Mouse (Mus musculus): ENCODE measurements around the gene Clcn2. TPM values are rescaled to one million over a fixed set of nuclear protein-coding genes. Genes with fewer than 3 reads are reported as not detected.

Gene Clcn2
- total and polyA plus RNA-seq, 2 experiments from 2014 or later, result 1.4 to 16.9 TPM

- no peak for TF ChIP-seq EP300 (IDR thresholded peaks at IDR 0.05; ENCODE audit: low read depth)
- TF ChIP-seq CTCF (IDR thresholded peaks at IDR 0.05; ENCODE audit: low read depth), result no peak
- no peaks in the 10 kb centered on the region for H3K36me3 ChIP-seq (replicated peaks; ENCODE audit: control insufficient read depth, insufficient read depth, low read length)
- ATAC-seq (ENCODE audit: insufficient read depth, low read depth) (no peak), DNase-seq (ENCODE audit: low spot score) (no peak)
- no peak overlapping the region for H3K4me3 ChIP-seq (ENCODE audit: low read depth, low read length)
- no peaks in the 10 kb centered on the region for H3K27me3 ChIP-seq (ENCODE audit: control insufficient read depth, insufficient read depth, low read length)
- H3K9ac ChIP-seq (replicated peaks; ENCODE audit: low read depth, low read length), result no peak overlapping the region
- 40% methylated on average over 8 of the region's 8 CpGs for WGBS
- no peaks in the 10 kb centered on the region for H3K4me1 ChIP-seq (ENCODE audit: control insufficient read depth, insufficient read depth)
- H3K27ac ChIP-seq (ENCODE audit: low read depth), result no peak overlapping the region
- H3K9me3 ChIP-seq (replicated peaks; ENCODE audit: control insufficient read depth, low read length), result no peaks in the 10 kb centered on the region
- H3K4me2 ChIP-seq (ENCODE audit: low read depth, low read length), result no peak overlapping the region
Observed at GRCm38 (mm10) chr16:20750518-20750917, 33.0 kb upstream of the Clcn2 start.

- no peak overlapping the region for H3K4me3 ChIP-seq (ENCODE audit: low read depth, low read length)
- no peaks in the 10 kb centered on the region for H3K4me1 ChIP-seq (ENCODE audit: control insufficient read depth, insufficient read depth)
- ATAC-seq (ENCODE audit: insufficient read depth, low read depth) (no peak), DNase-seq (ENCODE audit: low spot score) (peak; percentile 25)
- no peaks in the 10 kb centered on the region for H3K36me3 ChIP-seq (replicated peaks; ENCODE audit: control insufficient read depth, insufficient read depth, low read length)
- no peak overlapping the region for H3K27ac ChIP-seq (ENCODE audit: low read depth)
- no peak overlapping the region for H3K9ac ChIP-seq (replicated peaks; ENCODE audit: low read depth, low read length)
- no peaks in the 10 kb centered on the region for H3K9me3 ChIP-seq (replicated peaks; ENCODE audit: control insufficient read depth, low read length)
- H3K4me2 ChIP-seq (ENCODE audit: low read depth, low read length), result no peak overlapping the region
- WGBS, result 61% methylated on average over 6 of the region's 6 CpGs
- TF ChIP-seq EP300 (IDR thresholded peaks at IDR 0.05; ENCODE audit: low read depth), result no peak
- TF ChIP-seq CTCF (IDR thresholded peaks at IDR 0.05; ENCODE audit: low read depth), result no peak
- no peaks in the 10 kb centered on the region for H3K27me3 ChIP-seq (ENCODE audit: control insufficient read depth, insufficient read depth, low read length)
Observed at GRCm38 (mm10) chr16:20746641-20747040, 29.1 kb upstream of the Clcn2 start.

- Histone ChIP-seq H3K9me3 (replicated peaks; ENCODE audit: control insufficient read depth, low read length) (no peaks in the 10 kb centered on the region), H3K27ac (ENCODE audit: low read depth) (no peak overlapping the region), H3K4me3 (ENCODE audit: low read depth, low read length) (no peak overlapping the region), H3K4me1 (ENCODE audit: control insufficient read depth, insufficient read depth) (no peaks in the 10 kb centered on the region), H3K27me3 (ENCODE audit: control insufficient read depth, insufficient read depth, low read length) (peaks cover 26% of the 10 kb centered on the region), H3K36me3 (replicated peaks; ENCODE audit: control insufficient read depth, insufficient read depth, low read length) (no peaks in the 10 kb centered on the region), H3K9ac (replicated peaks; ENCODE audit: low read depth, low read length) (no peak overlapping the region), H3K4me2 (ENCODE audit: low read depth, low read length) (no peak overlapping the region)
- DNase-seq (ENCODE audit: low spot score) (no peak), ATAC-seq (ENCODE audit: insufficient read depth, low read depth) (no peak)
- WGBS, result 89% methylated on average over 9 of the region's 9 CpGs
- TF ChIP-seq EP300 (IDR thresholded peaks at IDR 0.05; ENCODE audit: low read depth) (no peak), CTCF (IDR thresholded peaks at IDR 0.05; ENCODE audit: low read depth) (no peak)
Observed at GRCm38 (mm10) chr16:20739845-20740244, 22.3 kb upstream of the Clcn2 start.

GRCm38 (mm10) chr16:20736823-20737222 lies 19.3 kb upstream of the Clcn2 start:
- Histone ChIP-seq H3K4me1 (ENCODE audit: control insufficient read depth, insufficient read depth) (peaks cover 10% of the 10 kb centered on the region; the same call in 1 of the 2 replicates), H3K4me2 (ENCODE audit: low read depth, low read length) (no peak overlapping the region), H3K27me3 (ENCODE audit: control insufficient read depth, insufficient read depth, low read length) (peaks cover 56% of the 10 kb centered on the region), H3K9ac (replicated peaks; ENCODE audit: low read depth, low read length) (no peak overlapping the region), H3K27ac (ENCODE audit: low read depth) (no peak overlapping the region), H3K4me3 (ENCODE audit: low read depth, low read length) (no peak overlapping the region), H3K36me3 (replicated peaks; ENCODE audit: control insufficient read depth, insufficient read depth, low read length) (no peaks in the 10 kb centered on the region), H3K9me3 (replicated peaks; ENCODE audit: control insufficient read depth, low read length) (no peaks in the 10 kb centered on the region)
- TF ChIP-seq CTCF (IDR thresholded peaks at IDR 0.05; ENCODE audit: low read depth) (no peak), EP300 (IDR thresholded peaks at IDR 0.05; ENCODE audit: low read depth) (no peak)
- ATAC-seq (ENCODE audit: insufficient read depth, low read depth) (no peak), DNase-seq (ENCODE audit: low spot score) (no peak)
- 75% methylated on average over 5 of the region's 5 CpGs for WGBS

GRCm38 (mm10) chr16:20736168-20736567 lies 18.6 kb upstream of the Clcn2 start:
- Histone ChIP-seq H3K4me1 (ENCODE audit: control insufficient read depth, insufficient read depth) (peaks cover 10% of the 10 kb centered on the region; the same call in 1 of the 2 replicates), H3K9me3 (replicated peaks; ENCODE audit: control insufficient read depth, low read length) (no peaks in the 10 kb centered on the region), H3K4me3 (ENCODE audit: low read depth, low read length) (no peak overlapping the region), H3K36me3 (replicated peaks; ENCODE audit: control insufficient read depth, insufficient read depth, low read length) (no peaks in the 10 kb centered on the region), H3K4me2 (ENCODE audit: low read depth, low read length) (no peak overlapping the region), H3K27ac (ENCODE audit: low read depth) (no peak overlapping the region), H3K9ac (replicated peaks; ENCODE audit: low read depth, low read length) (no peak overlapping the region), H3K27me3 (ENCODE audit: control insufficient read depth, insufficient read depth, low read length) (peaks cover 62% of the 10 kb centered on the region)
- TF ChIP-seq CTCF (IDR thresholded peaks at IDR 0.05; ENCODE audit: low read depth) (no peak), EP300 (IDR thresholded peaks at IDR 0.05; ENCODE audit: low read depth) (no peak)
- ATAC-seq (ENCODE audit: insufficient read depth, low read depth) (no peak), DNase-seq (ENCODE audit: low spot score) (no peak)
- 80% methylated on average over 7 of the region's 7 CpGs for WGBS

GRCm38 (mm10) chr16:20735651-20736050 lies 18.1 kb upstream of the Clcn2 start:
- DNase-seq (ENCODE audit: low spot score) (no peak), ATAC-seq (ENCODE audit: insufficient read depth, low read depth) (no peak)
- Histone ChIP-seq H3K4me2 (ENCODE audit: low read depth, low read length) (no peak overlapping the region), H3K9me3 (replicated peaks; ENCODE audit: control insufficient read depth, low read length) (no peaks in the 10 kb centered on the region), H3K4me1 (ENCODE audit: control insufficient read depth, insufficient read depth) (peaks cover 10% of the 10 kb centered on the region; the same call in 1 of the 2 replicates), H3K4me3 (ENCODE audit: low read depth, low read length) (no peak overlapping the region), H3K27ac (ENCODE audit: low read depth) (no peak overlapping the region), H3K36me3 (replicated peaks; ENCODE audit: control insufficient read depth, insufficient read depth, low read length) (no peaks in the 10 kb centered on the region), H3K27me3 (ENCODE audit: control insufficient read depth, insufficient read depth, low read length) (peaks cover 64% of the 10 kb centered on the region), H3K9ac (replicated peaks; ENCODE audit: low read depth, low read length) (no peak overlapping the region)
- TF ChIP-seq EP300 (IDR thresholded peaks at IDR 0.05; ENCODE audit: low read depth) (no peak), CTCF (IDR thresholded peaks at IDR 0.05; ENCODE audit: low read depth) (no peak)
- 72% methylated on average over 5 of the region's 5 CpGs for WGBS
